Mouse (Mus musculus) olfactory bulb, adult 2 months (tissue): ENCODE measurements at regions not wholly inside any gene's neighbourhood (a gene's known extent, or its start where the extent isn't known, plus 50 kb on each side); places are given as distances from the start of the nearest gene placed in this dataset.

Source experiments
- CTCF ChIP-seq: fragments of 200-500 bp; IDR thresholded peaks from 2 replicates; pipeline ENCODE4 v1.5.1; 2012; ENCODE audit warnings: low read depth, mild to moderate bottlenecking, low read length, moderate library complexity; ENCODE audit not compliant: insufficient read depth
- POLR2A ChIP-seq: fragments of 200-500 bp; IDR thresholded peaks from 2 replicates; pipeline ENCODE4 v1.6.1; 2012; ENCODE audit warnings: mild to moderate bottlenecking, low read depth, low read length, moderate library complexity; ENCODE audit not compliant: insufficient read depth

DNA sequence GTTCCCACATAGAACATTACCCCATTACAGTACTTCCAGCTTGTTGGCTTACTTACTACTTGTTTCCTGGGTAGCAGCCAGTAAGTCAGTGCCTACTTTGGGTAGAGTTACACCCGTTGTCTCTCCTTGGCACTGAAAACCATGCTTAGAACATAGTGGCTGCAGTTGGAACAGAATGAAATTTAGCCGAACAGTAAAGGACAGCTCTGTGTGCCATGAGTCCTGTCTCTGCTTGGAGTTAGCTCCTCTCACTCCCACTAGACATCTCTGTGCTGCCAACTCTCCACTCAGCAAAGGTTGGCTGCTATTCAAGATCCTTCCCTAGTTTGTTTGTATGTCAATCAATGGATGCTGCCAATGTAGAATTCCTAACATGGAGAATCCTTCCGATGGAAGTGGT is 170.4 kb upstream of the Kcnd3 start:
- no peak for TF ChIP-seq CTCF
- TF ChIP-seq POLR2A = no peak
